ENCODE assay signal across 8 mouse cellular contexts in genomic region chr2:121271928-121272516, GRCm38 (mm10). TPM values are rescaled to one million over a fixed set of nuclear protein-coding genes. Genes with fewer than 3 reads are reported as not detected.
A peak's percentile ranks its signal among the peaks of the same experiment; 100 is the strongest.
DNase-seq lines count a peak whose midpoint lies in the region; ATAC-seq and TF ChIP-seq lines count a peak whose summit lies in the region.

No protein-coding gene starts in this region.

- no peak for TF ChIP-seq EP300 in CH12.LX (IDR thresholded peaks at IDR 0.05; ENCODE audit: low read length)

- TF ChIP-seq CTCF in CH12.LX (conservative IDR thresholded peaks at IDR 0.05 in 1 of 2, IDR thresholded peaks at IDR 0.05 in 1 of 2; ENCODE audit: low read depth in 2 of 2, low read length in 2 of 2): no peak

- H3K36me3 ChIP-seq in heart, embryonic 10.5 days: peaks cover 31% of the 10 kb centered on the region
- H3K36me3 ChIP-seq in CH12.LX (replicated peaks in 1 of 2; ENCODE audit: control insufficient read depth in 1 of 2, insufficient read depth in 1 of 2, low read length in 1 of 2): peaks cover 24 to 30% of the 10 kb centered on the region in 2 experiments
- peaks cover 31% of the 10 kb centered on the region for H3K36me3 ChIP-seq in forebrain, embryonic 13.5 days (ENCODE audit: poor library complexity, severe bottlenecking)
- H3K36me3 ChIP-seq in liver, embryonic 16.5 days (ENCODE audit: control insufficient read depth, insufficient read depth): no peaks in the 10 kb centered on the region

- dilution Hi-C loops in CH12.LX (cut with MboI; ENCODE audit: extremely low pct_ligation_motif_present, extremely low pct_unique_long_range_greater_than_20kb, low sequenced_read_pairs): no loop called here

- peak overlapping the region; percentile 79 for H3K4me2 ChIP-seq in CH12.LX (ENCODE audit: insufficient read depth, low read depth, poor library complexity, severe bottlenecking)
- peak overlapping the region; percentile 72 for H3K4me2 ChIP-seq in forebrain, embryonic 13.5 days
- peak overlapping the region; percentile 79 for H3K4me2 ChIP-seq in liver, embryonic 16.5 days (ENCODE audit: low read depth, low read length)

- no peaks in the 10 kb centered on the region for H3K27me3 ChIP-seq in heart, embryonic 10.5 days (ENCODE audit: insufficient read depth, poor library complexity, severe bottlenecking)
- H3K27me3 ChIP-seq in CH12.LX (replicated peaks): no peaks in the 10 kb centered on the region
- no peaks in the 10 kb centered on the region for H3K27me3 ChIP-seq in forebrain, embryonic 13.5 days
- no peaks in the 10 kb centered on the region for H3K27me3 ChIP-seq in liver, embryonic 16.5 days (ENCODE audit: control insufficient read depth, insufficient read depth, low read depth, low read length)

- peaks cover 16% of the 10 kb centered on the region for H3K4me1 ChIP-seq in heart, embryonic 10.5 days
- H3K4me1 ChIP-seq in CH12.LX (ENCODE audit: control insufficient read depth in 1 of 2, insufficient read depth in 2 of 2): peaks cover 10 to 42% of the 10 kb centered on the region in 2 experiments
- peaks cover 43% of the 10 kb centered on the region for H3K4me1 ChIP-seq in forebrain, embryonic 13.5 days
- peaks cover 12% of the 10 kb centered on the region for H3K4me1 ChIP-seq in liver, embryonic 16.5 days (ENCODE audit: control insufficient read depth, low read depth, low read length)

- no peak for TF ChIP-seq RAD21 in CH12.LX (IDR thresholded peaks at IDR 0.05; ENCODE audit: low read depth, low read length)

- H3K9ac ChIP-seq in CH12.LX (ENCODE audit: insufficient read depth, low read depth): peak overlapping the region; percentile 50; the same call in 1 of the 2 replicates
- peak overlapping the region; percentile 58 for H3K9ac ChIP-seq in forebrain, embryonic 13.5 days
- H3K9ac ChIP-seq in liver, embryonic 16.5 days (ENCODE audit: low read depth, low read length): no peak overlapping the region; the same call in 1 of the 2 replicates

- H3K79me2 ChIP-seq in CH12.LX (replicated peaks; ENCODE audit: control insufficient read depth, extremely low read depth, insufficient read depth, poor library complexity, severe bottlenecking): peaks cover 16% of the 10 kb centered on the region

- peak overlapping the region; percentile 96; the same call in 1 of the 2 replicates for H3K27ac ChIP-seq in heart, embryonic 10.5 days
- no peak overlapping the region for H3K27ac ChIP-seq in CH12.LX (ENCODE audit: insufficient read depth, low read depth)
- peak overlapping the region; percentile 94 for H3K27ac ChIP-seq in forebrain, embryonic 13.5 days
- H3K27ac ChIP-seq in liver, embryonic 16.5 days (ENCODE audit: low read length): no peak overlapping the region

- DNase-seq in heart, embryonic 10.5 days (ENCODE audit: low spot score): no peak
- DNase-seq in heart, postnatal 36 days: no peak
- DNase-seq in CH12.LX (ENCODE audit: extremely low read depth): no peak
- no peak for DNase-seq in spleen, postnatal 14 days (ENCODE audit: low spot score in 2 of 2)
- no peak for DNase-seq in spleen, postnatal 10 days (ENCODE audit: low spot score in 2 of 2)

- ATAC-seq in forebrain, embryonic 13.5 days: peak; percentile 31
- ATAC-seq in liver, embryonic 16.5 days (ENCODE audit: low read depth): no peak
- no peak for ATAC-seq in megakaryocyte progenitor cell, adult 5-6 weeks (replicated peaks; ENCODE audit: poor library complexity)

- H3K4me3 ChIP-seq in heart, embryonic 10.5 days: peak overlapping the region; percentile 87
- H3K4me3 ChIP-seq in CH12.LX (replicated peaks in 1 of 3; ENCODE audit: low read depth in 2 of 3, low read length in 2 of 3, poor library complexity in 1 of 3): peak overlapping the region; percentile 33 to 84 (median 59)
- H3K4me3 ChIP-seq in forebrain, embryonic 13.5 days: peak overlapping the region; percentile 87
- H3K4me3 ChIP-seq in liver, embryonic 16.5 days (ENCODE audit: low read depth, low read length): peak overlapping the region; percentile 92

- intact Hi-C loops in heart, postnatal 36 days (cut with DNase I): loop anchor here (5.0 kb wide), 1 partner anchor 85 kb away; the partner anchor contains the start of genes Ckmt1 and Ppip5k1

- no peaks in the 10 kb centered on the region for H3K9me3 ChIP-seq in heart, embryonic 10.5 days
- no peaks in the 10 kb centered on the region for H3K9me3 ChIP-seq in CH12.LX (replicated peaks; ENCODE audit: low read length)
- no peaks in the 10 kb centered on the region for H3K9me3 ChIP-seq in forebrain, embryonic 13.5 days (replicated peaks)
- no peaks in the 10 kb centered on the region for H3K9me3 ChIP-seq in liver, embryonic 16.5 days (replicated peaks; ENCODE audit: control insufficient read depth, low read length)

- WGBS in heart, embryonic 10.5 days: 26% methylated on average over 4 of the region's 4 CpGs
- 11% methylated on average over 4 of the region's 4 CpGs for WGBS in forebrain, embryonic 13.5 days
- WGBS in liver, embryonic 16.5 days (ENCODE audit: insufficient replicate concordance): 25% methylated on average over 4 of the region's 4 CpGs

- in situ Hi-C loops in CH12.LX (cut with MboI; ENCODE audit: low pct_ligation_motif_present, low pct_unique_long_range_greater_than_20kb, low sequenced_read_pairs): no loop called here

- TF ChIP-seq POLR2A in CH12.LX (IDR thresholded peaks at IDR 0.05; ENCODE audit: low read depth, low read length): no peak

TF ChIP-seq in CH12.LX, 34 proteins besides CTCF, POLR2A, EP300 and RAD21:
- no peak for TF ChIP-seq MAFK (IDR thresholded peaks at IDR 0.05; ENCODE audit: insufficient replicate concordance, low read length)
- no peak for TF ChIP-seq USF1 (IDR thresholded peaks at IDR 0.05; ENCODE audit: low read depth, low read length)
- TF ChIP-seq RCOR1 (conservative IDR thresholded peaks at IDR 0.05; ENCODE audit: low read depth, low read length): no peak
- TF ChIP-seq MAZ (IDR thresholded peaks at IDR 0.05; ENCODE audit: low read depth, low read length): no peak
- no peak for TF ChIP-seq JUND (conservative IDR thresholded peaks at IDR 0.05; ENCODE audit: low read depth, low read length)
- TF ChIP-seq MEF2A (IDR thresholded peaks at IDR 0.05; ENCODE audit: borderline replicate concordance, low read depth, low read length): peak; percentile 47; the same call in 1 of the 2 replicates
- TF ChIP-seq GABPA (IDR thresholded peaks at IDR 0.05; ENCODE audit: insufficient replicate concordance, low read depth, low read length): no peak
- TF ChIP-seq BHLHE40 (IDR thresholded peaks at IDR 0.05; ENCODE audit: low read depth, low read length): no peak
- TF ChIP-seq HCFC1 (IDR thresholded peaks at IDR 0.05; ENCODE audit: low read depth, low read length): no peak
- TF ChIP-seq CHD2 (IDR thresholded peaks at IDR 0.05; ENCODE audit: low read length): no peak
- TF ChIP-seq TCF12 (IDR thresholded peaks at IDR 0.05; ENCODE audit: low read depth, low read length): no peak
- no peak for TF ChIP-seq TBP (conservative IDR thresholded peaks at IDR 0.05; ENCODE audit: low read depth, low read length)
- no peak for TF ChIP-seq JUN (IDR thresholded peaks at IDR 0.05; ENCODE audit: insufficient read depth, low read depth, low read length)
- TF ChIP-seq UBTF (IDR thresholded peaks at IDR 0.05; ENCODE audit: low read depth, low read length): no peak
- TF ChIP-seq MXI1 (IDR thresholded peaks at IDR 0.05; ENCODE audit: low read depth, low read length): no peak
- TF ChIP-seq SIN3A (IDR thresholded peaks at IDR 0.05; ENCODE audit: low read length): peak; percentile 3; the same call in 1 of the 2 replicates
- no peak for TF ChIP-seq CHD1 (IDR thresholded peaks at IDR 0.05; ENCODE audit: low read depth, low read length)

RNA-seq across cellular contexts. Expression of gene Trp53bp1, which starts 0.8 kb away (rescaled TPM):
- polyA plus RNA-seq in heart, embryonic 10.5 days (2016; fragmentation: Nextera tagmentation; extraction: Ambion mirVana): 75.0 and 81.9 TPM in 2 replicates
- 10 to 100 TPM; 32.8 to 34.7 TPM for total RNA-seq in heart, postnatal 36 days (2021)
- total RNA-seq in CH12.LX (2012; rRNA removed): 41.7 and 55.2 TPM in 2 replicates
- 30.1 and 38.0 TPM in 2 replicates for total RNA-seq in CH12.LX (2014; rRNA removed)
- 68.7 and 77.6 TPM in 2 replicates for polyA plus RNA-seq in CH12.LX (2012; ENCODE audit: insufficient read length, low read depth)
- 179 and 204 TPM in 2 replicates for polyA plus RNA-seq in forebrain, embryonic 13.5 days (2015; fragmentation: Nextera tagmentation; extraction: Ambion mirVana)
- 18.9 and 22.5 TPM in 2 replicates for polyA plus RNA-seq in liver, embryonic 16.5 days (2015; fragmentation: Nextera tagmentation; extraction: Ambion mirVana)
- total RNA-seq in megakaryocyte progenitor cell, adult 5-6 weeks (2015): 17.9 and 21.5 TPM in 2 replicates
- total RNA-seq in megakaryocyte progenitor cell, adult 5-6 weeks (2017): 35.9 and 36.2 TPM in 2 replicates

RNA-seq across cellular contexts. Expression of gene Map1a, which starts 17.4 kb away (rescaled TPM):
- 5.2 and 5.5 TPM in 2 replicates for polyA plus RNA-seq in heart, embryonic 10.5 days (2016; fragmentation: Nextera tagmentation; extraction: Ambion mirVana)
- total RNA-seq in heart, postnatal 36 days (2021): 1 to 10 TPM; 3.9 to 4.4 TPM
- total RNA-seq in CH12.LX (2012; rRNA removed) (0.38 and 0.92 TPM in 2 replicates), CH12.LX (2014; rRNA removed) (0.11 and 0.16 TPM in 2 replicates)
- 7.2 and 7.3 TPM in 2 replicates for polyA plus RNA-seq in CH12.LX (2012; ENCODE audit: insufficient read length, low read depth)
- polyA plus RNA-seq in forebrain, embryonic 13.5 days (2015; fragmentation: Nextera tagmentation; extraction: Ambion mirVana): 13.2 and 14.7 TPM in 2 replicates
- polyA plus RNA-seq in liver, embryonic 16.5 days (2015; fragmentation: Nextera tagmentation; extraction: Ambion mirVana): 0.19 and 0.21 TPM in 2 replicates
- total RNA-seq in megakaryocyte progenitor cell, adult 5-6 weeks (2015): 0.10 TPM in 1 of 2 replicates, not detected in the other
- total RNA-seq in megakaryocyte progenitor cell, adult 5-6 weeks (2017): not detected in 2 replicates

Comparison
In these comparisons a context has a peak if more than half of its experiments do, and no peak if none do; other contexts are left out.
1. H3K27ac ChIP-seq: peak in heart, embryonic 10.5 days (single experiment) and forebrain, embryonic 13.5 days (single experiment); none in CH12.LX (single experiment) and liver, embryonic 16.5 days (single experiment).
2. Peak in every context shown above with its lines, with median percentiles within 50 percentile points of each other: H3K4me3 ChIP-seq and H3K4me2 ChIP-seq.